Comparison of ENCODE assay signal across 23 mouse cellular contexts in genomic region chr3:106462059-106462470, GRCm38 (mm10). TPM values are rescaled to one million over a fixed set of nuclear protein-coding genes. Genes with fewer than 3 reads are reported as not detected.
A peak's percentile ranks its signal among the peaks of the same experiment; 100 is the strongest.
DNase-seq lines count a peak whose midpoint lies in the region; ATAC-seq and TF ChIP-seq lines count a peak whose summit lies in the region.
"Had no signal": no experiment of that assay in that cellular context is flagged by ENCODE, and none has a peak within 500 bp of the region (broad histone marks: within the 10 kb centered on the region; RNA-seq: fewer than 3 reads in every experiment).

No protein-coding gene starts in this region.

- no peak overlapping the region for H3K4me2 ChIP-seq in liver, postnatal 0 days (ENCODE audit: low read depth, low read length)
- H3K4me2 ChIP-seq in liver, embryonic 12.5 days, result no peak overlapping the region
- no peak overlapping the region for H3K4me2 ChIP-seq in hindbrain, embryonic 13.5 days
- H3K4me2 ChIP-seq in forebrain, embryonic 16.5 days (ENCODE audit: low read length), result no peak overlapping the region
- H3K4me2 ChIP-seq: forebrain, embryonic 15.5 days; heart, embryonic 13.5 days; hindbrain, embryonic 14.5 days; liver, embryonic 13.5 days; stomach, embryonic 15.5 days had no signal

- TF ChIP-seq CTCF in liver, postnatal 0 days (IDR thresholded peaks at IDR 0.05; ENCODE audit: low read depth), result no peak

- no peak overlapping the region for H3K27ac ChIP-seq in liver, postnatal 0 days (ENCODE audit: low read depth)
- no peak overlapping the region for H3K27ac ChIP-seq in liver, embryonic 12.5 days
- H3K27ac ChIP-seq in hindbrain, embryonic 13.5 days, result no peak overlapping the region
- no peak overlapping the region for H3K27ac ChIP-seq in forebrain, embryonic 16.5 days (ENCODE audit: low read length)
- H3K27ac ChIP-seq: forebrain, embryonic 15.5 days; gastrocnemius, adult 2 months; heart, embryonic 13.5 days; hindbrain, embryonic 14.5 days; liver, embryonic 13.5 days; stomach, embryonic 15.5 days had no signal

- H3K9ac ChIP-seq in liver, postnatal 0 days (replicated peaks), result no peak overlapping the region
- H3K9ac ChIP-seq in liver, embryonic 12.5 days, result no peak overlapping the region
- H3K9ac ChIP-seq in hindbrain, embryonic 13.5 days, result no peak overlapping the region
- H3K9ac ChIP-seq in forebrain, embryonic 16.5 days (replicated peaks; ENCODE audit: low read depth, low read length), result no peak overlapping the region
- H3K9ac ChIP-seq: forebrain, embryonic 15.5 days; heart, embryonic 13.5 days; hindbrain, embryonic 14.5 days; liver, embryonic 13.5 days; stomach, embryonic 15.5 days had no signal

- 0 out of 2 replicates have a peak, but pooled peaks have one; percentile 12 for ATAC-seq in liver, postnatal 0 days
- no peak for ATAC-seq in liver, embryonic 12.5 days
- ATAC-seq in granulocyte monocyte progenitor cell, adult 5-6 weeks (replicated peaks; ENCODE audit: poor library complexity, severe bottlenecking), result peak; percentile 83
- ATAC-seq in hindbrain, embryonic 13.5 days (ENCODE audit: low FRiP score), result no peak
- no peak for ATAC-seq in forebrain, embryonic 16.5 days
- ATAC-seq: forebrain, embryonic 15.5 days had no signal

- no peak for DNase-seq in liver, postnatal 0 days
- DNase-seq in natural killer cell, adult 2 months (ENCODE audit: low spot score in 2 of 2), result peak; percentile 65 to 71
- peak; percentile 55 to 57 for DNase-seq in thymus, postnatal 36 days
- DNase-seq in urinary bladder, postnatal 25 days (ENCODE audit: low spot score), result no peak
- DNase-seq: cerebellum, adult 2 months; gastrocnemius, adult 2 months; liver, embryonic 13.5 days; lung, postnatal 10 days; midbrain, embryonic 14.5 days had no signal

- H3K27me3 ChIP-seq in liver, postnatal 0 days (ENCODE audit: insufficient read depth, low read length), result no peaks in the 10 kb centered on the region
- H3K27me3 ChIP-seq in liver, embryonic 12.5 days (replicated peaks), result no peaks in the 10 kb centered on the region
- H3K27me3 ChIP-seq in hindbrain, embryonic 13.5 days, result no peaks in the 10 kb centered on the region
- no peaks in the 10 kb centered on the region for H3K27me3 ChIP-seq in forebrain, embryonic 16.5 days (replicated peaks; ENCODE audit: control insufficient read depth, insufficient read depth, low read length)
- H3K27me3 ChIP-seq: forebrain, embryonic 15.5 days; heart, embryonic 13.5 days; liver, embryonic 13.5 days; stomach, embryonic 15.5 days had no signal

- H3K36me3 ChIP-seq in liver, postnatal 0 days (replicated peaks; ENCODE audit: insufficient read depth, low read length), result no peaks in the 10 kb centered on the region
- no peaks in the 10 kb centered on the region for H3K36me3 ChIP-seq in liver, embryonic 12.5 days
- no peaks in the 10 kb centered on the region for H3K36me3 ChIP-seq in hindbrain, embryonic 13.5 days
- H3K36me3 ChIP-seq in forebrain, embryonic 16.5 days (ENCODE audit: control insufficient read depth, insufficient read depth), result no peaks in the 10 kb centered on the region
- H3K36me3 ChIP-seq: forebrain, embryonic 15.5 days; heart, embryonic 13.5 days; liver, embryonic 13.5 days; stomach, embryonic 15.5 days had no signal

- no peak overlapping the region for H3K4me3 ChIP-seq in liver, postnatal 0 days (ENCODE audit: low read depth, low read length)
- H3K4me3 ChIP-seq in liver, embryonic 12.5 days, result no peak overlapping the region
- no peak overlapping the region for H3K4me3 ChIP-seq in hindbrain, embryonic 13.5 days
- H3K4me3 ChIP-seq in forebrain, embryonic 16.5 days (replicated peaks; ENCODE audit: low read length), result no peak overlapping the region
- H3K4me3 ChIP-seq: forebrain, embryonic 15.5 days; gastrocnemius, adult 2 months; heart, embryonic 13.5 days; liver, embryonic 13.5 days; stomach, embryonic 15.5 days had no signal

- no peaks in the 10 kb centered on the region for H3K9me3 ChIP-seq in liver, postnatal 0 days (ENCODE audit: low read length)
- H3K9me3 ChIP-seq in liver, embryonic 12.5 days (replicated peaks), result no peaks in the 10 kb centered on the region
- H3K9me3 ChIP-seq in hindbrain, embryonic 13.5 days, result no peaks in the 10 kb centered on the region
- no peaks in the 10 kb centered on the region for H3K9me3 ChIP-seq in forebrain, embryonic 16.5 days (ENCODE audit: control insufficient read depth, low read length)
- H3K9me3 ChIP-seq: forebrain, embryonic 15.5 days; heart, embryonic 13.5 days; liver, embryonic 13.5 days; stomach, embryonic 15.5 days had no signal

- TF ChIP-seq EP300 in liver, postnatal 0 days (IDR thresholded peaks at IDR 0.05; ENCODE audit: low read depth), result no peak

- 38% methylated on average over 2 of the region's 2 CpGs for WGBS in liver, postnatal 0 days (ENCODE audit: insufficient replicate concordance)
- WGBS in liver, embryonic 12.5 days (ENCODE audit: insufficient replicate concordance), result 49% methylated on average over 2 of the region's 2 CpGs
- WGBS in hindbrain, embryonic 13.5 days, result 97% methylated on average over 2 of the region's 2 CpGs
- WGBS in forebrain, embryonic 16.5 days, result 95% methylated on average over 2 of the region's 2 CpGs

- no peaks in the 10 kb centered on the region for H3K4me1 ChIP-seq in liver, postnatal 0 days (ENCODE audit: insufficient read depth)
- H3K4me1 ChIP-seq in liver, embryonic 12.5 days, result no peaks in the 10 kb centered on the region
- H3K4me1 ChIP-seq in hindbrain, embryonic 13.5 days (replicated peaks), result no peaks in the 10 kb centered on the region
- H3K4me1 ChIP-seq in forebrain, embryonic 16.5 days (replicated peaks; ENCODE audit: control insufficient read depth, insufficient read depth, low read length), result no peaks in the 10 kb centered on the region
- H3K4me1 ChIP-seq: forebrain, embryonic 15.5 days; heart, embryonic 13.5 days; liver, embryonic 13.5 days; stomach, embryonic 15.5 days had no signal

RNA-seq across cellular contexts. Expression of gene Dennd2d, which starts 20.1 kb away (rescaled TPM):
- 7.6 and 7.7 TPM in 2 replicates for polyA plus RNA-seq in liver, postnatal 0 days (2015; fragmentation: Nextera tagmentation; extraction: Ambion mirVana)
- polyA plus RNA-seq in liver, embryonic 12.5 days (2016; fragmentation: Nextera tagmentation; extraction: Ambion mirVana), result 4.6 and 4.9 TPM in 2 replicates
- total RNA-seq in granulocyte monocyte progenitor cell, adult 5-6 weeks (2014; fragmentation: Nextera tagmentation), result 22.1 and 26.3 TPM in 2 replicates
- total RNA-seq in granulocyte monocyte progenitor cell, adult 5-6 weeks (2017), result 18.8 and 26.5 TPM in 2 replicates
- polyA plus RNA-seq in hindbrain, embryonic 13.5 days (2015; fragmentation: Nextera tagmentation; extraction: Ambion mirVana), result 0.17 and 0.57 TPM in 2 replicates
- 0.43 and 0.67 TPM in 2 replicates for polyA plus RNA-seq in forebrain, embryonic 16.5 days (2015; fragmentation: Nextera tagmentation; extraction: Ambion mirVana)

RNA-seq across cellular contexts. Expression of gene Chil6, which starts 56.1 kb away (rescaled TPM):
- polyA plus RNA-seq in liver, postnatal 0 days (2015; fragmentation: Nextera tagmentation; extraction: Ambion mirVana), result not detected in 2 replicates
- not detected in 2 replicates for polyA plus RNA-seq in liver, embryonic 12.5 days (2016; fragmentation: Nextera tagmentation; extraction: Ambion mirVana)
- not detected in 2 replicates for total RNA-seq in granulocyte monocyte progenitor cell, adult 5-6 weeks (2014; fragmentation: Nextera tagmentation)
- not detected in 2 replicates for total RNA-seq in granulocyte monocyte progenitor cell, adult 5-6 weeks (2017)
- polyA plus RNA-seq in hindbrain, embryonic 13.5 days (2015; fragmentation: Nextera tagmentation; extraction: Ambion mirVana), result not detected in 2 replicates
- not detected in 2 replicates for polyA plus RNA-seq in forebrain, embryonic 16.5 days (2015; fragmentation: Nextera tagmentation; extraction: Ambion mirVana)
- total RNA-seq: gastrocnemius, adult 2 months; layer of hippocampus, adult 8-10 months; left cerebral cortex, postnatal 25 days had no signal
- polyA plus RNA-seq: brain, embryonic 14.5 days; C2C12; cerebellum, adult 2 months; forebrain, embryonic 15.5 days; heart, embryonic 13.5 days; hindbrain, embryonic 14.5 days; kidney, embryonic 14.5 days; liver, embryonic 13.5 days; midbrain, embryonic 14.5 days; neural tube, embryonic 14.5 days; stomach, embryonic 15.5 days had no signal

Comparison
In these comparisons a context has a peak if more than half of its experiments do, and no peak if none do; other contexts are left out.
1. ATAC-seq: peak in liver, postnatal 0 days (single experiment) and granulocyte monocyte progenitor cell, adult 5-6 weeks (single experiment); none in liver, embryonic 12.5 days (single experiment), hindbrain, embryonic 13.5 days (single experiment) and forebrain, embryonic 16.5 days (single experiment).
2. DNase-seq: peak in natural killer cell, adult 2 months (2 of 2) and thymus, postnatal 36 days (2 of 2); none in liver, postnatal 0 days (single experiment) and urinary bladder, postnatal 25 days (single experiment).